In genomic region chr7:70067828-70068719, GRCm38 (mm10) we compare ENCODE assay signal across 12 mouse cellular contexts.
DNase-seq lines count a peak whose midpoint lies in the region; ATAC-seq lines count a peak whose summit lies in the region.
"Had no signal": no experiment of that assay in that cellular context is flagged by ENCODE, and none has a peak within 500 bp of the region (broad histone marks: within the 10 kb centered on the region; RNA-seq: fewer than 3 reads in every experiment).

No protein-coding gene starts in this region.

- H3K4me2 ChIP-seq in heart, embryonic 11.5 days, result peak overlapping the region; percentile 52
- peak overlapping the region; percentile 37 for H3K4me2 ChIP-seq in forebrain, embryonic 13.5 days
- H3K4me2 ChIP-seq in midbrain, embryonic 12.5 days (replicated peaks), result peak overlapping the region; percentile 38
- no peak overlapping the region for H3K4me2 ChIP-seq in liver, embryonic 12.5 days

- intact Hi-C loops in heart, postnatal 25 days (cut with DNase I), result no loop called here

- H3K9me3 ChIP-seq in heart, embryonic 11.5 days (replicated peaks; ENCODE audit: control insufficient read depth, low read length), result no peaks in the 10 kb centered on the region
- H3K9me3 ChIP-seq in forebrain, embryonic 13.5 days (replicated peaks), result no peaks in the 10 kb centered on the region
- H3K9me3 ChIP-seq in midbrain, embryonic 12.5 days, result no peaks in the 10 kb centered on the region
- no peaks in the 10 kb centered on the region for H3K9me3 ChIP-seq in liver, embryonic 12.5 days (replicated peaks)

- no peak overlapping the region for H3K4me3 ChIP-seq in heart, embryonic 11.5 days (ENCODE audit: low read depth, low read length)
- H3K4me3 ChIP-seq in forebrain, embryonic 13.5 days, result no peak overlapping the region
- no peak overlapping the region for H3K4me3 ChIP-seq in midbrain, embryonic 12.5 days
- H3K4me3 ChIP-seq in liver, embryonic 12.5 days, result no peak overlapping the region

- ATAC-seq in heart, embryonic 11.5 days (replicated peaks; ENCODE audit: insufficient number of reproducible peaks, low FRiP score, low TSS enrichment), result no peak
- ATAC-seq in forebrain, embryonic 13.5 days, result peak; percentile 78
- peak; percentile 81 for ATAC-seq in midbrain, embryonic 12.5 days (ENCODE audit: low FRiP score, low read depth)
- ATAC-seq in granulocyte monocyte progenitor cell, adult 5-6 weeks (replicated peaks; ENCODE audit: poor library complexity, severe bottlenecking), result no peak
- ATAC-seq in liver, embryonic 12.5 days, result no peak

- H3K4me1 ChIP-seq in heart, embryonic 11.5 days (ENCODE audit: control insufficient read depth, insufficient read depth, low read length), result peaks cover 4% of the 10 kb centered on the region; the same call in 1 of the 2 replicates
- peaks cover 15% of the 10 kb centered on the region for H3K4me1 ChIP-seq in forebrain, embryonic 13.5 days
- peaks cover 15% of the 10 kb centered on the region for H3K4me1 ChIP-seq in midbrain, embryonic 12.5 days
- no peaks in the 10 kb centered on the region for H3K4me1 ChIP-seq in liver, embryonic 12.5 days

- 17% methylated on average over 18 of the region's 18 CpGs for WGBS in heart, embryonic 11.5 days (ENCODE audit: insufficient replicate concordance)
- WGBS in forebrain, embryonic 13.5 days, result 14% methylated on average over 18 of the region's 18 CpGs
- 9% methylated on average over 18 of the region's 18 CpGs for WGBS in midbrain, embryonic 12.5 days
- 46% methylated on average over 18 of the region's 18 CpGs for WGBS in liver, embryonic 12.5 days (ENCODE audit: insufficient replicate concordance)

- H3K9ac ChIP-seq in heart, embryonic 11.5 days (ENCODE audit: low read depth, low read length), result no peak overlapping the region
- H3K9ac ChIP-seq in forebrain, embryonic 13.5 days, result peak overlapping the region; percentile 3; the same call in 1 of the 2 replicates
- peak overlapping the region; percentile 34; the same call in 1 of the 2 replicates for H3K9ac ChIP-seq in midbrain, embryonic 12.5 days (replicated peaks)
- H3K9ac ChIP-seq in liver, embryonic 12.5 days, result no peak overlapping the region

- H3K36me3 ChIP-seq in heart, embryonic 11.5 days (ENCODE audit: control insufficient read depth, insufficient read depth, low read length), result no peaks in the 10 kb centered on the region
- H3K36me3 ChIP-seq in forebrain, embryonic 13.5 days (ENCODE audit: poor library complexity, severe bottlenecking), result no peaks in the 10 kb centered on the region
- H3K36me3 ChIP-seq in midbrain, embryonic 12.5 days, result no peaks in the 10 kb centered on the region
- H3K36me3 ChIP-seq in liver, embryonic 12.5 days, result no peaks in the 10 kb centered on the region

- H3K27ac ChIP-seq in heart, embryonic 11.5 days (ENCODE audit: low read depth, low read length), result no peak overlapping the region
- H3K27ac ChIP-seq in forebrain, embryonic 13.5 days, result peak overlapping the region; percentile 68
- peak overlapping the region; percentile 84 for H3K27ac ChIP-seq in midbrain, embryonic 12.5 days (replicated peaks)
- H3K27ac ChIP-seq in liver, embryonic 12.5 days, result no peak overlapping the region

- no peak for DNase-seq in heart, postnatal 25 days (ENCODE audit: low spot score)
- peak; percentile 42 for DNase-seq in Muller cell, postnatal 12 days (ENCODE audit: inconsistent ontology term)
- no peak for DNase-seq in urinary bladder, adult 2 months (ENCODE audit: low spot score)
- DNase-seq: B cell, adult 2 months; cerebellum, adult 18-20 months; liver; thymus, postnatal 25 days had no signal

- H3K27me3 ChIP-seq in heart, embryonic 11.5 days (ENCODE audit: control insufficient read depth, insufficient read depth, low read length), result no peaks in the 10 kb centered on the region
- peaks cover 20% of the 10 kb centered on the region for H3K27me3 ChIP-seq in forebrain, embryonic 13.5 days
- H3K27me3 ChIP-seq in midbrain, embryonic 12.5 days, result peaks cover 18% of the 10 kb centered on the region
- H3K27me3 ChIP-seq in liver, embryonic 12.5 days (replicated peaks), result no peaks in the 10 kb centered on the region

Comparison
In these comparisons a context has a peak if more than half of its experiments do, and no peak if none do; other contexts are left out.
1. ATAC-seq: peak in forebrain, embryonic 13.5 days (single experiment) and midbrain, embryonic 12.5 days (single experiment); none in heart, embryonic 11.5 days (single experiment), granulocyte monocyte progenitor cell, adult 5-6 weeks (single experiment) and liver, embryonic 12.5 days (single experiment).
2. H3K27ac ChIP-seq: peak in forebrain, embryonic 13.5 days (single experiment) and midbrain, embryonic 12.5 days (single experiment); none in heart, embryonic 11.5 days (single experiment) and liver, embryonic 12.5 days (single experiment).
3. H3K9ac ChIP-seq: peak in forebrain, embryonic 13.5 days (single experiment) and midbrain, embryonic 12.5 days (single experiment); none in heart, embryonic 11.5 days (single experiment) and liver, embryonic 12.5 days (single experiment).